Mouse (Mus musculus): ENCODE results near the gene Unk.

GRCm38 (mm10) chr11:116109441-116110081, 79.4 kb downstream of the Unk start:
- no peak for TF ChIP-seq CTCF (IDR thresholded peaks at IDR 0.05; ENCODE audit: low read depth, low read length)
- no peak for TF ChIP-seq POLR2A (IDR thresholded peaks at IDR 0.05; ENCODE audit: borderline replicate concordance, low read depth, low read length)
